Mouse (Mus musculus) erythroblast, embryonic 14.5 days (primary cell): ENCODE results near the gene Cnr2. TPM values are rescaled to one million over a fixed set of nuclear protein-coding genes. Genes with fewer than 3 reads are reported as not detected.
A peak's percentile ranks its signal among the peaks of the same experiment; 100 is the strongest.

Experiments
- H3K27me3 ChIP-seq: 2 replicates; pipeline ENCODE4 v1.6.1; 2012; ENCODE audit warnings: inconsistent platforms; ENCODE audit not compliant: control insufficient read depth
- H3K36me3 ChIP-seq: 2 replicates; pipeline ENCODE4 v1.6.1; 2012; ENCODE audit warnings: mild to moderate bottlenecking, inconsistent platforms; ENCODE audit not compliant: control insufficient read depth
- H3K4me1 ChIP-seq: 2 replicates; pipeline ENCODE4 v1.6.1; 2012; ENCODE audit warnings: inconsistent platforms; ENCODE audit not compliant: control insufficient read depth
- H3K4me3 ChIP-seq: replicated peaks from 2 replicates; pipeline ENCODE3; 2012; ENCODE audit warnings: moderate library complexity, mild to moderate bottlenecking, inconsistent platforms
- H3K9me3 ChIP-seq: 2 replicates; pipeline ENCODE4 v1.6.1; 2012; ENCODE audit warnings: low read length, inconsistent platforms, mixed read lengths; ENCODE audit not compliant: control insufficient read depth
- GATA1 ChIP-seq: IDR thresholded peaks from 2 replicates; pipeline ENCODE4 v1.6.1; 2012; ENCODE audit warnings: low read length, inconsistent platforms, mixed read lengths
- TAL1 ChIP-seq: IDR thresholded peaks from 3 replicates; pipeline ENCODE4 v1.6.1; 2012; ENCODE audit warnings: low read length, inconsistent platforms, mixed read lengths
- polyA plus RNA-seq: library from polyadenylated mRNA; stranded (reverse); fragments of >175 nt; gene quantifications from 2 replicates; pipeline ENCODE4 v1.2.3, GENCODE M21; 2012

The Cnr2 gene
- polyA plus RNA-seq, 1 experiment = not detected

DNA sequence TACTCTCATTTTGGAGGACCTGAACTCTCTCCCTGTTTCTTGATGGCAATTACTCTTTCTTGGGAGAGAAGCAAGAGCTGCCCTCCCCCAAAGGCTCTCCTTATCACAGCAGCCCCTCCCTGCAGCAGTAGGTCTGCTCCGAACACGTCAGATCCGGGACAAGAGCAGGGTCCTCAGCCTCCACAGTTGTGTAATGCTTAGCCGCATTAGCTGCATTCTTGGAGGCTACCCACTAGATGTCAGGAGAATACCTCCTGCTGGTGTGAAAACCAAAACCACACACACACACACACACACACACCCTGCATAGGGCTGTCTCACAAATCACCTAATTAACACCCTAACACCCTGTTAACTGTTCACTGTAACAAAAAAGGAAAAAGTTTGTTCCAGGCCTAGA is 2.3 kb upstream of the Cnr2 start:
- Histone ChIP-seq H3K27me3 (no peaks in the 10 kb centered on the region), H3K4me3 (no peak overlapping the region), H3K36me3 (no peaks in the 10 kb centered on the region), H3K9me3 (no peaks in the 10 kb centered on the region), H3K4me1 (peaks cover 57% of the 10 kb centered on the region)
- TF ChIP-seq TAL1 (no peak), GATA1 (no peak)

GRCm38 (mm10) chr4:135896157-135896556 is 963 bp downstream of the Cnr2 start:
- Histone ChIP-seq H3K4me3 (peak overlapping the region; percentile 27), H3K36me3 (no peaks in the 10 kb centered on the region), H3K4me1 (peaks cover 67% of the 10 kb centered on the region), H3K27me3 (no peaks in the 10 kb centered on the region), H3K9me3 (no peaks in the 10 kb centered on the region)
- TF ChIP-seq TAL1 = no peak
- TF ChIP-seq GATA1 = no peak

DNA sequence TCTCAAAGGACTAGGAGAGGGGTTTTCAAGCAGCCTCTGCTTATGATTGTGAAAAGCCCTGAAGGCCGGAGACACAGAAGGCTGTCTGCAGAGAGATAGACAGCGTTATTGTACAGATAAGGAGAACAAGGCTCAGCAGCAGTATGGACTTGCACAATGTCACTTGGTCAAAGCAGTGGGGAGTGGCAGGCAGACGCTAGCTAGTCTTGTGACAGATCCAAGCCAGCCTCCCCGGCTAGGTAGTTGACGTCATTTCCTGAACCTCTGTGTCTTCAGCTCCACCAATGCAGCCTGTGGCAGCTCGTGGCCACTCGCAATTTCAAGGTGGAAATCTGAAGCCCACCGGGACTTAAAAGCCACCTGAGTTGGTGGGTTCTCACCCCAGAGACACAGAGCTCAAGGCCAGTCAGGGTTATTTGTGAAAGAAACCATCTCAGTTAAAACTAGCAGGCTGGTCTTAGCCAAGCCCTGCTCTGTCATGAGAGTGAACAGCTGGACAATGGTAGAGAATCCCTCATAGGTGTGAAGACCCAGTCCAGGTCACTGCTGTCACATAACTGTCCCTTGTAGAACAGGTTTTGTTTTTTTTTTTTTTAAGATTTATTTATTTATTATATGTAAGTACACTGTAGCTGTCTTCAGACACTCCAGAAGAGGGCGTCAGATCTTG is 3.3 kb downstream of the Cnr2 start:
- H3K4me3 ChIP-seq = peak overlapping the region; percentile 41
- H3K36me3 ChIP-seq = no peaks in the 10 kb centered on the region
- H3K9me3 ChIP-seq = no peaks in the 10 kb centered on the region
- peaks cover 57% of the 10 kb centered on the region for H3K4me1 ChIP-seq
- TF ChIP-seq GATA1 (no peak), TAL1 (no peak)
- no peaks in the 10 kb centered on the region for H3K27me3 ChIP-seq

GRCm38 (mm10) chr4:135899050-135899448 is 3.9 kb downstream of the Cnr2 start:
- H3K9me3 ChIP-seq = no peaks in the 10 kb centered on the region
- H3K36me3 ChIP-seq = no peaks in the 10 kb centered on the region
- no peak overlapping the region for H3K4me3 ChIP-seq
- H3K27me3 ChIP-seq = no peaks in the 10 kb centered on the region
- H3K4me1 ChIP-seq = peaks cover 59% of the 10 kb centered on the region
- TF ChIP-seq TAL1 (no peak), GATA1 (no peak)

GRCm38 (mm10) chr4:135900008-135900407 is 4.8 kb downstream of the Cnr2 start:
- Histone ChIP-seq H3K9me3 (no peaks in the 10 kb centered on the region), H3K36me3 (no peaks in the 10 kb centered on the region), H3K4me3 (no peak overlapping the region), H3K4me1 (peaks cover 49% of the 10 kb centered on the region), H3K27me3 (no peaks in the 10 kb centered on the region)
- no peak for TF ChIP-seq TAL1

- no peaks in the 10 kb centered on the region for H3K36me3 ChIP-seq
- H3K4me1 ChIP-seq = peaks cover 37% of the 10 kb centered on the region
- no peaks in the 10 kb centered on the region for H3K9me3 ChIP-seq
- no peak for TF ChIP-seq GATA1
- no peak for TF ChIP-seq TAL1
- H3K4me3 ChIP-seq = no peak overlapping the region
- H3K27me3 ChIP-seq = no peaks in the 10 kb centered on the region
Observed at GRCm38 (mm10) chr4:135902606-135903242, 7.5 kb downstream of the Cnr2 start.

DNA sequence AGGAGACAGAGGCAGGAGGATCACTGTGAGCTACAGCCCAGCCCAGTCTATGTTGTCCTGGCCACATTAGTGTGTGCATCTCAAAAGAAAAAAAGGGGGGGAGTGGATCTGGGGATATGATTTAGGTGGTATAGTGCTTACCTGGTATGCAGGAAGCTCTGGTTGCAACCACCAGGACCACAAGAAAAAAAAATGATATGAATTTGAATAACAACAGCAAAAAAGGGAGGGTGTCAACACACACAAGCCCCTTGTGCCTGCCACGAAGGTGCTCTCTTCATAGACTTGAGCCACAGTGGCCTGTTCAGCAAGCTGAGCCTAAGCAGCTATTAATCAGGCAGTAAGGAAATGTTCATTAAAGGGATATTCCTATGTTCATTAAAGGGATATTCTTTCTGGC is 9.6 kb downstream of the Cnr2 start:
- no peaks in the 10 kb centered on the region for H3K9me3 ChIP-seq
- TF ChIP-seq GATA1 (no peak), TAL1 (no peak)
- H3K27me3 ChIP-seq = no peaks in the 10 kb centered on the region
- H3K4me3 ChIP-seq = no peak overlapping the region
- peaks cover 28% of the 10 kb centered on the region for H3K4me1 ChIP-seq
- no peaks in the 10 kb centered on the region for H3K36me3 ChIP-seq

DNA sequence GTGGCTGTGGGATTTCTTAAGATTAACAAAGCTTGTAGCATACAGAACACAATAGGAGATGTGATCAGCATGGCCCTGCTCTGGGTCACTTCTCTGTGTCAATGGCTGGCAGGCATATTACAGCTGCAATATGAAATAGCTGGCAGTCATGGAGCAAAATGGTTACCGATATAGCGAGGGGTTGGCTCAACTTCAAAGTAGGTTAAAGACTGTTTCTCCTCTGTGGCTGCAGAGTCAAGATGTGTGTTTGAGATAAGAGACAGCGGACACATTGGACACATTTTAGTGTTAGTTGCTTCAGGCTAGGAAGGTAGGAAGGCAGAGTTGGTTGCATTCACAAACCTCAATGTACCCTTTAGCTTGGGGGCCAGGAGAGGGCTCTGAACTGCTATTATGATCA is 11.4 kb downstream of the Cnr2 start:
- Histone ChIP-seq H3K9me3 (no peaks in the 10 kb centered on the region), H3K4me3 (no peak overlapping the region), H3K27me3 (no peaks in the 10 kb centered on the region), H3K4me1 (peaks cover 36% of the 10 kb centered on the region), H3K36me3 (no peaks in the 10 kb centered on the region)
- TF ChIP-seq TAL1 = no peak
- TF ChIP-seq GATA1 = peak; percentile 85

DNA sequence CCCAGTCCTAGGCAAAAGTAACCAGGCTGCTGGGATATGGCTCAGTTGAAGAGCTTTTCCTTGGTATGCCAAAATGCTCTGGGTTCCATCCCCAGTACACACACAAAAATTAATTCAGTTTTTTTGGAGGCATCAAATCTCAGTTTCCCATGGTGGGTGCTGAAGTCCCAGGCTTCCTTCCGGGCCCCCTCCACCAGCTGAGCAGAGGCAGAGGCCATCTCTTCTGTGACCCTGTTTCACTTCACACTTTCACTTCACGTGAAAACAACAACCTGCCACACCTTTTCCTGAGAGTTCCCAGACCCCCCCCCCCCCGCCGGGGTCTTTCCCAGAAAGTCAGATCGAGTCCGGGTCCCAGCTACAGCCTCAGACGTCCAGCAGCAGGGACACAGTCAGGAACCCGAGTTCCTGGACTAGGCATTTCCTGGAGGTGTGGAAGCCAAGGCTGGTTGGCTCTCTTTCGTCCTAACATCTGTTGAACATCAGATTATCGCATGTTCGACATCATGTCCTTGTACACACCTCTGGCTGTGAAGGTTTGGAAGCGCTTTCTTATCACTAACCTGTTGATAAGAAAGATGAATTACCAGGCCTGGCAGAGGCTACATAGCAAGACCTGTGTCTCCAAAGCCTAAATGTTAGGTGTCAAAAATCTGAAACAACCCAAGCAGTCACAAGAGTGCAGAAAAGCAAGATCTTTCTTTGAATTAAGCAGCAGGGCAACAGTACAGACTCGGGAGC is 14.3 kb downstream of the Cnr2 start:
- Histone ChIP-seq H3K4me3 (no peak overlapping the region), H3K9me3 (no peaks in the 10 kb centered on the region), H3K4me1 (peaks cover 53% of the 10 kb centered on the region), H3K36me3 (no peaks in the 10 kb centered on the region), H3K27me3 (no peaks in the 10 kb centered on the region)
- TF ChIP-seq GATA1 (no peak), TAL1 (no peak)
